Mouse (Mus musculus) intestine, postnatal 0 days (tissue): ENCODE measurements around the gene Sulf2. TPM values are rescaled to one million over a fixed set of nuclear protein-coding genes. Genes with fewer than 3 reads are reported as not detected.

Experiments used
- ATAC-seq: fragments of 200-750 bp; cut with Nextera tagmentation; 2 replicates; pipeline ENCODE4 v1.8.0; 2017; ENCODE audit warnings: mild to moderate bottlenecking, moderate TSS enrichment, moderate library complexity
- H3K27ac ChIP-seq: fragments of 300-500 bp; sonication (generic); 2 replicates; pipeline ENCODE4 v1.5.1; 2014; ENCODE audit warnings: mild to moderate bottlenecking, low read depth, low read length, moderate library complexity
- H3K27me3 ChIP-seq: fragments of 300-500 bp; sonication (generic); replicated peaks from 2 replicates; pipeline ENCODE4 v1.6.1; 2014; ENCODE audit warnings: low read length, mixed read lengths; ENCODE audit not compliant: control insufficient read depth, insufficient read depth
- H3K36me3 ChIP-seq: fragments of 300-500 bp; sonication (generic); 2 replicates; pipeline ENCODE4 v1.6.1; 2014; ENCODE audit warnings: mild to moderate bottlenecking, moderate library complexity; ENCODE audit not compliant: control insufficient read depth, insufficient read depth
- H3K4me1 ChIP-seq: fragments of 300-500 bp; sonication (generic); replicated peaks from 2 replicates; pipeline ENCODE4 v1.6.1; 2014; ENCODE audit warnings: antibody characterized with exemption, low read length, mixed read lengths; ENCODE audit not compliant: control insufficient read depth, insufficient read depth
- H3K4me2 ChIP-seq: fragments of 300-500 bp; sonication (generic); replicated peaks from 2 replicates; pipeline ENCODE4 v1.6.1; 2014; ENCODE audit warnings: low read depth, mild to moderate bottlenecking, moderate library complexity
- H3K4me3 ChIP-seq: fragments of 300-500 bp; sonication (generic); 2 replicates; pipeline ENCODE4 v1.5.1; 2014; ENCODE audit warnings: low read depth, low read length
- H3K9ac ChIP-seq: fragments of 300-500 bp; sonication (generic); 2 replicates; pipeline ENCODE4 v1.6.1; 2014; ENCODE audit warnings: mild to moderate bottlenecking, low read depth, low read length
- H3K9me3 ChIP-seq: fragments of 300-500 bp; sonication (generic); 2 replicates; pipeline ENCODE4 v1.6.1; 2016; ENCODE audit warnings: mixed run types; ENCODE audit not compliant: control insufficient read depth
- CTCF ChIP-seq: sonication (generic); IDR thresholded peaks from 2 replicates; pipeline ENCODE4 v1.5.1; 2016; ENCODE audit warnings: low read depth, mild to moderate bottlenecking, control low read depth, antibody characterized with exemption, moderate library complexity
- WGBS: fragments of 180-500 bp; shearing (Covaris S2); extraction: QIAGEN DNeasy Blood & Tissue Kit; methylation state at CpG from one replicate; pipeline ENCODE4 v1.1.7; 2014; 5-methylcytosine and 5-hydroxymethylcytosine counted together
- polyA plus RNA-seq: library from polyadenylated mRNA; unstranded; fragments of >200 nt; fragmentation: Nextera tagmentation; extraction: Ambion mirVana; gene quantifications from 2 replicates; pipeline ENCODE4 v1.2.1, GENCODE M21; 2015

Gene Sulf2
- polyA plus RNA-seq, 1 experiment from 2014 or later: 66.4 TPM

GRCm38 (mm10) chr2:166059684-166060423 lies 95.6 kb downstream of the Sulf2 start:
- peak; percentile 67 for TF ChIP-seq CTCF
- WGBS: 85% methylated on average over 7 of the region's 7 CpGs
- no peaks in the 10 kb centered on the region for H3K9me3 ChIP-seq

DNA sequence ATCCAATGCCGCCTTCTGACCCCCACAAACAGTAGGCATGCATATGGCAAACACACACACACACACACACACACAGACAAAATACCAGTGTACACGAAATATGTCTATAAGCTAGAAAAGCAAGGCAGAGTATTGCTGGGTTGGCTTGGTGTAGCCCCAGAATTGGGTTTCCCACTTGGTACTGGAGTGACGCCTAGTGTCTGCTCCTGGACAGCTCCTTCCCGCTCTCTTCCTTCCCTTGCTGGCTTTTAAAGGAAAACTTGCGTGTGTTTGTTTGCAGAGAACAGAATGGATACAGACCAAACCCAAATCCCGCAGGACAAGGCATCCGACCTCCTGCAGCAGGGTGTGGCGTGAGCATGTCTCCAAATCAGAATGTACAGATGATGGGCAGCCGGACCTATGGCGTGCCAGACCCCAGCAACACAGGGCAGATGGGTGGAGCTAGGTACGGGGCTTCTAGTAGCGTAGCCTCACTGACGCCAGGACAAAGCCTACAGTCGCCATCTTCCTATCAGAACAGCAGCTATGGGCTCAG lies 101.4 kb downstream of the Sulf2 start:
- Histone ChIP-seq H3K27ac (no peak overlapping the region), H3K4me2 (no peak overlapping the region), H3K4me3 (no peak overlapping the region), H3K4me1 (no peaks in the 10 kb centered on the region), H3K9ac (no peak overlapping the region), H3K36me3 (peaks cover 73% of the 10 kb centered on the region), H3K27me3 (no peaks in the 10 kb centered on the region), H3K9me3 (no peaks in the 10 kb centered on the region)
- 91% methylated on average over 14 of the region's 14 CpGs for WGBS
- no peak for TF ChIP-seq CTCF
- ATAC-seq: no peak

More at GRCm38 (mm10) chr2:166059684-166060423, 95.6 kb downstream of the Sulf2 start:
- H3K4me3 ChIP-seq: no peak overlapping the region
- no peak overlapping the region for H3K4me2 ChIP-seq
- H3K9ac ChIP-seq: no peak overlapping the region
- no peaks in the 10 kb centered on the region for H3K4me1 ChIP-seq
- no peak overlapping the region for H3K27ac ChIP-seq
- ATAC-seq: no peak
- peaks cover 63% of the 10 kb centered on the region for H3K36me3 ChIP-seq
- no peaks in the 10 kb centered on the region for H3K27me3 ChIP-seq

DNA sequence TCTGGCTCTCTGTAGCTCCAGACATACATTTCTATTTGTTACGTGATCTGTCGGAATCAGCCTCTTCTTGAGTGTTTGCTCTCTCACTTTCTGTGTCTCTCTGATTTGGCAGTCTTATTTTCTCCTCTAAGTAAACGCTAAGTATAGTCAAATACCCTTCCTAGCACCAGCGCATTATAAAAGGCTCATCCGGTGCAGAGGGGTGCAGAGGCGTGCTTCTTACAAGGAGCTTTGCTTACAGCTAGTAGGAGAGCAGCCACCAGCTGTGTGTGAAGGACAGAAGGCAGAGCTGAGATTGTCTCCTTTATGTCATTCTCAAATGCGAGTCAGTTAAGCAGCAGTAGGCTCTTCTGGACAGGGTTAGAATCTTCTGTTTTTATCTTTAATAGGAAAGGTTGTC lies 103.5 kb downstream of the Sulf2 start:
- Histone ChIP-seq H3K9me3 (no peaks in the 10 kb centered on the region), H3K36me3 (peaks cover 74% of the 10 kb centered on the region), H3K9ac (no peak overlapping the region), H3K4me1 (no peaks in the 10 kb centered on the region), H3K27ac (no peak overlapping the region), H3K27me3 (no peaks in the 10 kb centered on the region), H3K4me3 (no peak overlapping the region), H3K4me2 (no peak overlapping the region)
- WGBS: 91% methylated on average over 7 of the region's 7 CpGs
- TF ChIP-seq CTCF: no peak
- ATAC-seq: no peak

- TF ChIP-seq CTCF: no peak
- no peaks in the 10 kb centered on the region for H3K27me3 ChIP-seq
- H3K9ac ChIP-seq: no peak overlapping the region
- H3K4me2 ChIP-seq: no peak overlapping the region
- 90% methylated on average over 17 of the region's 17 CpGs for WGBS
- no peak for ATAC-seq
- no peaks in the 10 kb centered on the region for H3K4me1 ChIP-seq
- no peak overlapping the region for H3K27ac ChIP-seq
- H3K36me3 ChIP-seq: peaks cover 69% of the 10 kb centered on the region
- H3K9me3 ChIP-seq: no peaks in the 10 kb centered on the region
- no peak overlapping the region for H3K4me3 ChIP-seq
Observed at GRCm38 (mm10) chr2:166051421-166051820, 104.0 kb downstream of the Sulf2 start.

DNA sequence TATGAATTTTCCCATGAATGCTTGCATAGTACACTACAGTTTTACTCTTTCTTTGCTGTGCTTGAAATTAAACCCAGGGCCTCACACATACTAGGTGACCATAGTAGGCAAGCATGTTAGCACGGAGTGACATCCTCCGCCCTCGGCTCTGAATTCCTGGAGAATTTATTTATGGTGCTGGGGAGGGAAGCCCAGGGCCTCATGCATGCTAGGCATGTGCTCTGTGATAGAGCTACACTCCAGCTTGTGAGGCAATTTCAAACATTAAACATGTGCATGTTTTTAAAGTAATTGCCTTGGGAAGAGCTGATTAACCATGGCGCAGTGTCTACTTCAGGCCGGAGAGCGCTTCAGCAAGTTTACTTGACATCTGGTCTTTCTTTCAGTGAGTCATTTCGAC lies 106.6 kb downstream of the Sulf2 start:
- 75% methylated on average over 7 of the region's 7 CpGs for WGBS
- H3K36me3 ChIP-seq: peaks cover 50% of the 10 kb centered on the region
- 0 out of 2 replicates have a peak, but pooled peaks cover 4% of the 10 kb centered on the region for H3K4me1 ChIP-seq
- H3K9me3 ChIP-seq: no peaks in the 10 kb centered on the region
- TF ChIP-seq CTCF: no peak
- H3K27ac ChIP-seq: no peak overlapping the region
- H3K4me3 ChIP-seq: no peak overlapping the region
- H3K9ac ChIP-seq: no peak overlapping the region
- H3K27me3 ChIP-seq: no peaks in the 10 kb centered on the region
- H3K4me2 ChIP-seq: no peak overlapping the region
- ATAC-seq: no peak

DNA sequence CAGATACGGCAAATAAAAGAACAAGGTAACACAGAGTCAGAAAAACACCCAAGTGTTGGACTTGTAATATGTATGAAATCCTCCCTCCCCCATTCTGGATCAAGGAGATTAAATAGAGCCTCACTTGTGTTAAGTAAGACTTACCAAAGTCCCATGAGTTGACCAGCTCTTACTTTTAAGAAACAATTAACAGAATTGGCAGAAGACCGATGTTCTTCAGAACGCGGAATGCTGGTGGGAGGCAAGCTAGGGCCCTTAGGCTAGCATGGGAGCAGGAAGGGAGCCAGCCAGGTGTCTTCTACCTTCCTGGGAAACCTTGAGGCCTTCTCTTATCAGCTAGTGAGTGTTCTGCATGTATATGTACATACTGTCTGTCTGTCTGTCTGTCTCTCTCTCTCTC lies 107.5 kb downstream of the Sulf2 start:
- WGBS: 96% methylated on average over 4 of the region's 4 CpGs
- no peaks in the 10 kb centered on the region for H3K9me3 ChIP-seq
- no peak overlapping the region for H3K4me3 ChIP-seq
- no peaks in the 10 kb centered on the region for H3K27me3 ChIP-seq
- H3K27ac ChIP-seq: no peak overlapping the region
- ATAC-seq: no peak
- H3K4me2 ChIP-seq: no peak overlapping the region
- 0 out of 2 replicates have a peak, but pooled peaks cover 4% of the 10 kb centered on the region for H3K4me1 ChIP-seq
- no peak for TF ChIP-seq CTCF
- H3K36me3 ChIP-seq: peaks cover 42% of the 10 kb centered on the region
- H3K9ac ChIP-seq: no peak overlapping the region
